Mouse (Mus musculus): Measurements from ENCODE around the gene B230118H07Rik. TPM values are rescaled to one million over a fixed set of nuclear protein-coding genes. Genes with fewer than 3 reads are reported as not detected.

The B230118H07Rik gene
- total RNA-seq, 1 experiment: 20.2 TPM

GRCm38 (mm10) chr2:101638979-101639839 lies 10.1 kb downstream of the B230118H07Rik start:
- Histone ChIP-seq H3K9ac (ENCODE audit: insufficient read depth, low read depth, low read length, poor library complexity, severe bottlenecking) (no peak overlapping the region), H3K36me3 (ENCODE audit: control insufficient read depth, insufficient read depth, low read length, poor library complexity, severe bottlenecking) (no peaks in the 10 kb centered on the region), H3K9me3 (ENCODE audit: control insufficient read depth, insufficient read depth, low read depth, low read length) (no peaks in the 10 kb centered on the region), H3K27ac (ENCODE audit: insufficient read depth, low read depth, low read length, poor library complexity, severe bottlenecking) (no peak overlapping the region), H3K4me3 (ENCODE audit: insufficient read depth in 1 of 2, low read depth in 1 of 2, low read length in 2 of 2, poor library complexity in 1 of 2, severe bottlenecking in 1 of 2) (no peak overlapping the region), H3K4me1 (ENCODE audit: control insufficient read depth in 2 of 2, insufficient read depth in 2 of 2, low read length in 2 of 2, poor library complexity in 1 of 2) (no peaks in the 10 kb centered on the region)
- in situ Hi-C loops (cut with MboI; ENCODE audit: low sequenced_read_pairs in 2 of 2, unreplicated experiment in 2 of 2): no loop called here
- DNase-seq (ENCODE audit: low read depth, low spot score): no peak
- TF ChIP-seq MAFK (IDR thresholded peaks at IDR 0.05; ENCODE audit: insufficient read depth, low read depth, low read length) (no peak), ZC3H11A (IDR thresholded peaks at IDR 0.05; ENCODE audit: borderline replicate concordance, low read depth, low read length) (no peak), CHD2 (IDR thresholded peaks at IDR 0.05; ENCODE audit: low read depth, low read length) (no peak)

- Histone ChIP-seq H3K36me3 (ENCODE audit: control insufficient read depth, insufficient read depth, low read length, poor library complexity, severe bottlenecking) (no peaks in the 10 kb centered on the region), H3K27ac (ENCODE audit: insufficient read depth, low read depth, low read length, poor library complexity, severe bottlenecking) (no peak overlapping the region), H3K4me3 (ENCODE audit: insufficient read depth in 1 of 2, low read depth in 1 of 2, low read length in 2 of 2, poor library complexity in 1 of 2, severe bottlenecking in 1 of 2) (peak overlapping the region; percentile 72 to 76), H3K4me1 (ENCODE audit: control insufficient read depth in 2 of 2, insufficient read depth in 2 of 2, low read length in 2 of 2, poor library complexity in 1 of 2) (no peaks in the 10 kb centered on the region; a peak in 1 of 4 replicates), H3K9ac (ENCODE audit: insufficient read depth, low read depth, low read length, poor library complexity, severe bottlenecking) (peak overlapping the region; percentile 64), H3K9me3 (ENCODE audit: control insufficient read depth, insufficient read depth, low read depth, low read length) (no peaks in the 10 kb centered on the region)
- peak; percentile 84 for DNase-seq (ENCODE audit: low read depth, low spot score)
- TF ChIP-seq HCFC1 (IDR thresholded peaks at IDR 0.05; ENCODE audit: borderline replicate concordance, insufficient read depth, low read length) (peak; percentile 99), MAFK (IDR thresholded peaks at IDR 0.05; ENCODE audit: insufficient read depth, low read depth, low read length) (no peak), ZC3H11A (IDR thresholded peaks at IDR 0.05; ENCODE audit: borderline replicate concordance, low read depth, low read length) (no peak), CHD2 (IDR thresholded peaks at IDR 0.05; ENCODE audit: low read depth, low read length) (peak; percentile 57; the same call in 1 of the 2 replicates)
- in situ Hi-C loops (cut with MboI; ENCODE audit: low sequenced_read_pairs in 2 of 2, unreplicated experiment in 2 of 2): no loop called here
Observed at GRCm38 (mm10) chr2:101628297-101629236, 20.8 kb downstream of the B230118H07Rik start.

GRCm38 (mm10) chr2:101627227-101627626 lies 22.1 kb downstream of the B230118H07Rik start:
- TF ChIP-seq HCFC1 (IDR thresholded peaks at IDR 0.05; ENCODE audit: borderline replicate concordance, insufficient read depth, low read length) (no peak), ZNF384 (IDR thresholded peaks at IDR 0.05; ENCODE audit: low read depth, low read length) (no peak), ZC3H11A (IDR thresholded peaks at IDR 0.05; ENCODE audit: borderline replicate concordance, low read depth, low read length) (no peak), MAFK (IDR thresholded peaks at IDR 0.05; ENCODE audit: insufficient read depth, low read depth, low read length) (no peak), CHD2 (IDR thresholded peaks at IDR 0.05; ENCODE audit: low read depth, low read length) (no peak)
- Histone ChIP-seq H3K9me3 (ENCODE audit: control insufficient read depth, insufficient read depth, low read depth, low read length) (no peaks in the 10 kb centered on the region), H3K36me3 (ENCODE audit: control insufficient read depth, insufficient read depth, low read length, poor library complexity, severe bottlenecking) (no peaks in the 10 kb centered on the region), H3K27ac (ENCODE audit: insufficient read depth, low read depth, low read length, poor library complexity, severe bottlenecking) (no peak overlapping the region), H3K4me1 (ENCODE audit: control insufficient read depth in 2 of 2, insufficient read depth in 2 of 2, low read length in 2 of 2, poor library complexity in 1 of 2) (no peaks in the 10 kb centered on the region; a peak in 1 of 4 replicates), H3K4me3 (ENCODE audit: insufficient read depth in 1 of 2, low read depth in 1 of 2, low read length in 2 of 2, poor library complexity in 1 of 2, severe bottlenecking in 1 of 2) (no peak overlapping the region), H3K9ac (ENCODE audit: insufficient read depth, low read depth, low read length, poor library complexity, severe bottlenecking) (no peak overlapping the region)
- in situ Hi-C loops (cut with MboI; ENCODE audit: low sequenced_read_pairs in 2 of 2, unreplicated experiment in 2 of 2): no loop called here
- DNase-seq (ENCODE audit: low read depth, low spot score): no peak

- no peak within 1 kb of the TSS for H3K9ac ChIP-seq (ENCODE audit: insufficient read depth, low read depth, low read length, poor library complexity, severe bottlenecking)
Observed at GRCm38 (mm10) chr2:101624526-101624925, 24.8 kb downstream of the B230118H07Rik start, which contains the start of gene Rag2. Rag2 (plus strand) TSS chr2:101624718.

More at GRCm38 (mm10) chr2:101624526-101624925, 24.8 kb downstream of the B230118H07Rik start, which contains the start of gene Rag2:
- H3K9me3 ChIP-seq (ENCODE audit: control insufficient read depth, insufficient read depth, low read depth, low read length): no peaks in the 10 kb centered on the region
- no peaks in the 10 kb centered on the region; a peak in 1 of 4 replicates for H3K4me1 ChIP-seq (ENCODE audit: control insufficient read depth in 2 of 2, insufficient read depth in 2 of 2, low read length in 2 of 2, poor library complexity in 1 of 2)
- H3K4me3 ChIP-seq (ENCODE audit: insufficient read depth in 1 of 2, low read depth in 1 of 2, low read length in 2 of 2, poor library complexity in 1 of 2, severe bottlenecking in 1 of 2): no peak within 1 kb of the TSS
- DNase-seq (ENCODE audit: low read depth, low spot score): no peak
- no peak within 1 kb of the TSS for H3K27ac ChIP-seq (ENCODE audit: insufficient read depth, low read depth, low read length, poor library complexity, severe bottlenecking)
- in situ Hi-C loops (cut with MboI; ENCODE audit: low sequenced_read_pairs in 2 of 2, unreplicated experiment in 2 of 2): no loop called here
- no peaks in the 10 kb centered on the region for H3K36me3 ChIP-seq (ENCODE audit: control insufficient read depth, insufficient read depth, low read length, poor library complexity, severe bottlenecking)
- no peak for TF ChIP-seq ZNF384 (IDR thresholded peaks at IDR 0.05; ENCODE audit: low read depth, low read length)
- TF ChIP-seq HCFC1 (IDR thresholded peaks at IDR 0.05; ENCODE audit: borderline replicate concordance, insufficient read depth, low read length): no peak
- TF ChIP-seq ZC3H11A (IDR thresholded peaks at IDR 0.05; ENCODE audit: borderline replicate concordance, low read depth, low read length): no peak
- TF ChIP-seq MAFK (IDR thresholded peaks at IDR 0.05; ENCODE audit: insufficient read depth, low read depth, low read length): no peak
- no peak for TF ChIP-seq CHD2 (IDR thresholded peaks at IDR 0.05; ENCODE audit: low read depth, low read length)
